Mouse (Mus musculus) B cell, adult 2 months (primary cell): ENCODE measurements around the gene Cux2.

Experiments used
- DNase-seq, 2 experiments: peaks; one replicate each; pipeline ENCODE4 v3.0.0; 2022

The Cux2 gene

GRCm38 (mm10) chr5:121913999-121914398 lies 135.9 kb downstream of the Cux2 start:
- no peak for DNase-seq

DNA sequence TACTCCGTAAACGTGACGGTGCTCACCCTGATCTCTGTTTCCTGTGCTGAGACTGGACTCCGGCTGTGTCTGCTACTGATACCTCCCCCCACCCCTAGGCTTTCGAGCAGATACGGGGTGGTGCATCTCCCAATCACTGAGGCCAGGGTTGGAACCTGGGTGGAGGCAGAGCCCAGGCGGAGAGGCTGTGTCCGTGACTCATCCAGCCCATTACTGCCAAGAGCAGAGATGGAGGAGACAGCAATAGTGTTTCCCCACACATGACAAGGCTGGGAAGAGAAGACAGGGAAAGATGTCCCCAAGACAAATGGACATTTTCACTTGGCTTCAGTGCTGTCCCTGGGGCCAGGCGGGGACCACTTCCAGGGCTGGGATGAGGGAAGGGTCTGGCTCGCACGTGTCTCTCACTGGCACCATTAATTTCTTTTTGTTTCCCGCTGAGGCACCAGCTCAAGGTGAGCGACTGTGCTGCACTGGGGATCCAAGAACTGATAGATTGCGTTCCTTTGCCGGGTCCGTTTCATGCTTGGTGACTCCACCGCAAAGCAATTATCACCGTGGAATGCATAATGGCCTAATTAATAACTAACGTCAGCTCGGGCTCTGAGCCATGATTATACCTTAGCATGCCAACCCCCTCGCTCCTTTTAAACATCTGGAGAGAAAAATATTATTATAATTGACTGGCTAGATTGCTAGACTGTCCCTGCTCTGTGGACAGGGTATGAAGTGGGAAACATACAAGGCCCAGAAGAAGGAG lies 140.5 kb downstream of the Cux2 start:
- no peak for DNase-seq

- DNase-seq, result no peak
Observed at GRCm38 (mm10) chr5:121905671-121906070, 144.2 kb downstream of the Cux2 start.

DNA sequence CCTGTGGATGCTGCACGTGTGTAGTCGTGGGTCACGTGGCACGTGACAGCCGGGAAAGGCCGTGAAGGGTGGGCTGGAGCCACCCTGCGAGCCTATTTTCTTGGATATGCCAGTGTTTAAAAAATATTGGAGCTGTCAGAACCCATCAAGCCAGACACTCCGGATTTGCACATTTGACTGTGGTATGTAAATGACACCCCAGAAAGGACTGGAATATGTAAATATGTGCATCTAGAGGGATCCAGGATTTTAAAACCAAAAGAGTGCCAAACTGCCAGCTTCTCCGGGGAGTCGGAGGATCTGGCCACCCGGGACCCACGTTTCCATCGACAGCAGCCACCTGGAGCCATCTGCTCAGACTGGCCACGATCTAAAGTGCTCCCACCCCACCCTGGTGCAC lies 145.1 kb downstream of the Cux2 start:
- no peak for DNase-seq

DNA sequence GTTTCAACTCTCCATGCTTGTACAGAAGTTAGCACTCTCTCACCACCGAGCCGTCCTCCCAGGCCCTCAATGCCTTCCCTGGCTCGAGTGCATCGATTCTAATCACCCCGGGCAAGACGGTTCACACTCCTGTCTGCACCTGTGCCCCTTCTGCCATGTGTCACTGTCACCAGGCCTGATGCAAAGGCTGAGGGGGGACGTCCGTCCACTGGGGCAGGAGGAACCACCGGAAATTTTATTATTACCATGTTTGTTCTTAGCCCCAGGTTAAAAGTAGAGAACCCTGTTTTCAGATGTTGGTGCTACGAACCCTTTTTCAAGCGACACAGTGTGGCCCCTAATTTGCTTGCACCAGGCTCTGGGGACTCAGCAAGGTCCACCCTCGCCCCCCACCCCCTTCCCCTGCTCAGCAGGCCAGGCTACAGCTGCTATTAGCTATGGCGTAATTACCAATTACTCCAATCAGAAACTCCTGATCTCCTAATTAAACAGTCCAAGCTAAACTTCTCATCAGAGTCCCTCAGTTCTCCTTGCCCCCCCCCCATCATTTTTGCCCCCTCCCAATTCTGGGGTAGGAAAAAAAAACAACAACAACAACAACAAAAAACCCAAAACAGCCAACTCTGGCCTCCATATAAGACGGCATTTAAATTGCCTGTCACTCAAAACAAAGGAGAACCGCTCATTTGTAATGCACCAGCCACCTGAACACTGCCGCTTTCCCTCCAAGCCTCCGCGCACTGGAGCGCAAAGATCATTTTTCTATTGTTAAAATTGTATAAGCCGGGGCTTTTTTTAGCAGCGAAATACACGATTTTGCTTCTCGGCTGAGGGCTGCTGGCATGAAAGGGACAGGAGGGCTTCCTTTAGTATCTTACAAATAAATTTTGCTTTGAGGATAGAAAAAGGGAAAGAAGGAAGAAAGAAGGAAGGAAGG lies 146.8 kb downstream of the Cux2 start:
- DNase-seq, result no peak

- no peak for DNase-seq
Observed at GRCm38 (mm10) chr5:121895117-121895756, 154.7 kb downstream of the Cux2 start.

- DNase-seq, result no peak
Observed at GRCm38 (mm10) chr5:121894647-121895046, 155.3 kb downstream of the Cux2 start.

DNA sequence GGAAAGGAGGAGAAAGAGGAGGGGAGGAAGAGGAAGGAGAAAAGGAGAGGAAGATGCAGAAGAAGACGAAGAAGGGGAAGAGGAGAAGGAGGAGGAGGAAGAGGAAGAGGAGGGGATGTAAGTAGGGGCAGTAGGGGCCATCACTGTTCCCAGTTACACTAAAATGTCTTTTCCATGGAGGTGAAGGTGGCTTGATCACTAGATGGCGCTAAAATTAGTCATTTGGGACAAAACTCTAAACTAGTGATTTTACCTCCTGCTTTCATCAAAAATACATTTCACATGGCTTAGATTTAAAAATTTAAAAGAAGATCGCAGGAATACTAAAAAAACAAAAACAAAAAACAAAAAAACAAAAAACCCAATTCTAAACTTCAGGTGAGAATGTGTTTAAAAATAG lies 156.3 kb downstream of the Cux2 start:
- no peak for DNase-seq

- DNase-seq, result no peak
Observed at GRCm38 (mm10) chr5:121892281-121892680, 157.6 kb downstream of the Cux2 start.

DNA sequence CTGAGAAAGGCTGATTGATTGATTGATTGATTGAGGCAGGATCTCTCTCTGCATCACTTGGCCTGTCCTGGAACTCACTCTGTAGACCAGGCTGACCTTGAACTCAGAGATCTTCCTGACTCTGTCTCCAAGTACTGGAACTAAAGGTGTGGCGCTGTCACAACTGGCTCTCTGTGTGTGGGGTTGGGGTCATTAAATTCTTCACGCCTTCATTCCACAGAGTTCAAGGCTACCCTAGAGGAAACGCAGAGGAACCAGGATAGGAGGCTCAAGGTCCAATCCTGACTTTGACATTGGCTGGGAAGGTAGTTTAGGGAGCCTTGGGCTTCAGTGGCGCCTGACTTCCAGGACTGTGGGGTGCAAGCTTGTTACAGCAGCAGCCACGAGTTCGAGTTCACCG lies 159.0 kb downstream of the Cux2 start:
- DNase-seq, result no peak

DNA sequence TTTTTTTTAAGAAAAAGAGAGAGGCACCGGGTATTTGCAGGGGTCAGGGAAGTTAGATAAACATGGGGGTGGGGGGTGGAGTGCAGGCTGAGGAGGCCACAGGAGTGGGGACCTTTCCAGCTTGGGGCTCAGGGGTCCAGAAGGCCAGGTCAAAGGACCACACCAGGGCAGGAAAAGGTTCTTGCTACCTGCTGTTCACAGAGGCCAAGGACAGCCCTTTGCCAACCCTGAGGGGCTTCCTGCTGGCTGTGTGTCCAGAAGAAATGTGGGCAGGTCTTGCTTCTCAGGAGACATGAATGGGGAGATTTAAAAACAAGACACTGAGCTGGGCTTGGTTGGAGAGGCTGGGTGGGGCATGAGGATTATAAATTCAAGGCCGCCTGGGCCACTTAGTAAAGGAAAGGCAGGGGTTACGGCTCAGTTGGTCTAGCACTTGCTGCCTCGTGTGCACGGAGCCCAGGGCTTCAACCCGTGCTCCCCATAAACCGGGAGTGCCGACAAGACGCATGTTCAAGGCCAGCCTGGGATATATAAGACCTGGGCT lies 160.0 kb downstream of the Cux2 start:
- no peak for DNase-seq

DNA sequence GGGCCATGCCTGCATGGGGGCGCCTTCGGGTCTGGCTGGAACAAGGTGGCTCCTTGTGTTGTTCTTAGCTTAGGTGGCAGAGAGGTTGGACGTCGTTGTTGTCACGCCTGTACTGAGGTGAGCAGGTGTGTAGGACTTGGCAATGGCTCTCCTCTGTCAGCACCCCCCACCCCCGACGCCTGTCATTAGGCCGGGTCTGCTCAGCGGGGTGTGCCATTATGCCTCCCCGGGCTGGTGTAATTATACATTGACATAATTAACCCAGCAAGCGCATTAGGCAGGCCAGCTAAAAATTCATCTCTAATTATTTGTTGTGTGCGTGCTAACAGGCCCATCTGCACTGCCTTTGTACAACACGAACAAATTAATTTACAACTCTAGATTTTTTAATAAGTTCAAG lies 160.5 kb downstream of the Cux2 start:
- no peak for DNase-seq

- DNase-seq, result no peak
Observed at GRCm38 (mm10) chr5:121883356-121883755, 166.5 kb downstream of the Cux2 start.

DNA sequence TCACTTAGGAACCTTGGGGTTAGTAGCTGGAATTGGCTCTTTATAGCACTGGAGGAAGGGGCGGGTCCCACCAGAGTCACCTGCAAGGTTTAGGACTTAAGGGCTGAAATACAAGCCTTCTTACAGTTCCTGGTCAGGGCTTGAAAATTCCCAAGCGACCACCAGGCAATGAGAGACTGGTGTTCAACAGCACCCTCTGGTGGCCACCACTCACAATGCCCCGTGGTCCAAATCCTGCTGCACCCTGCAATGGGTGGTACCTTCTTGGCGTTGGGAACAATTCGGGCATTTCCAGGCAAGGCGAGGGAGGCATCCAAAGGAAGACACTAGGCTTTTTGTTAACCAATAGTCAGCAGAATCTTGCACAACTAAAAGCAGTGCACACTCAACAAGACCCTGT lies 170.7 kb downstream of the Cux2 start:
- DNase-seq, result peak; percentile 74 to 76

- no peak for DNase-seq
Observed at GRCm38 (mm10) chr5:121878703-121879102, 171.2 kb downstream of the Cux2 start.

DNA sequence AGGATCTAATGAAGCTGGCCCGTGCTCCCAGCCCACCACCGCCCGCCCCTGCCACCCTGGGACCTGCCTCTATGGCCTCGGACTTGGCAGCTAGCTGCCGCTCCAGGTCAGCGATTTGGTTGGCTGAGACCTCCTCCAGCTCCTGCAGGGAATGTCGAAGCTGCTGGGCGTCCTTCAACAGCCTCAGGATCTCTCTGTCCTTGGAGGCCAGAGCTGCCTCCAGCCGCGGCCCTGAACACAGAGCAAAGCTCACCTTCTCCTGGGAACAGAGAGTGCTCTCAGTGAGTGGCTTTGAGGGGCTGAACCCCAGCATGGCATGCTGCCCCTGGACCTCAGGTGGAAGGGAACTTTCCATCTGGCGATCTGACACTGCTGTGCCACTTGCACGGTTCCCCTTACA lies 173.0 kb downstream of the Cux2 start:
- no peak for DNase-seq

- DNase-seq, result no peak
Observed at GRCm38 (mm10) chr5:121875041-121875440, 174.9 kb downstream of the Cux2 start.

DNA sequence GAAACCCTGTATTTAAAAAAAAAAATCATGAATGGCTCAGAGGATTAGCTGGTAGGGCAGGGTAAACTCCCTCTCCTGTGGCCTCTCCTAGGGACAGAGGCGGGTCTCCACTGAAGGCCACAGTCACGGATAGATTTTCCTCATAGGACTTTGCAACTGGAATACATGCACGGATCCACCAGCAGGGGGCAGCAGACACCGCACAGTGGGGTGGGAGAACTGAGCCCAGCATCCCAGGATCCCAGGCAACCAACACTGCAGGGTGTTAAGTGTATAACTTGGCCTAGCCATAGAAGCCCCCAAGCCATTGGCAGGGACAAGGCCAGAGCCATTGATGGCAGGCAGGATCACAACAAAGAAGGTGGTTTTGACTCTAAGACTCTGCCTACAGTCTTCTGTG lies 177.7 kb downstream of the Cux2 start:
- DNase-seq, result peak; percentile 73 to 74

GRCm38 (mm10) chr5:121871515-121872030 lies 178.3 kb downstream of the Cux2 start:
- DNase-seq, result no peak

- DNase-seq, result no peak
Observed at GRCm38 (mm10) chr5:121870832-121871231, 179.1 kb downstream of the Cux2 start.

GRCm38 (mm10) chr5:121867963-121868362 lies 181.9 kb downstream of the Cux2 start:
- no peak for DNase-seq

GRCm38 (mm10) chr5:121864330-121864729 lies 185.6 kb downstream of the Cux2 start:
- DNase-seq, result no peak

- DNase-seq, result no peak
Observed at GRCm38 (mm10) chr5:121861964-121862363, 187.9 kb downstream of the Cux2 start.
